Mouse (Mus musculus) fat pad, adult 2 months (tissue): ENCODE data around the gene Gtf2a1l.

Experiments
- DNase-seq: peaks from one replicate; pipeline ENCODE4 v3.0.0-alpha.2; 2011; ENCODE audit warnings: low read depth, low spot score; ENCODE audit errors: extremely low read depth

The Gtf2a1l gene

GRCm38 (mm10) chr17:88668452-88668851, at the start of gene Gtf2a1l:
Gtf2a1l (plus strand) TSS chr17:88668660.
- no peak for DNase-seq

- DNase-seq: no peak
Observed at GRCm38 (mm10) chr17:88620935-88621334, 47.5 kb upstream of the Gtf2a1l start.

DNA sequence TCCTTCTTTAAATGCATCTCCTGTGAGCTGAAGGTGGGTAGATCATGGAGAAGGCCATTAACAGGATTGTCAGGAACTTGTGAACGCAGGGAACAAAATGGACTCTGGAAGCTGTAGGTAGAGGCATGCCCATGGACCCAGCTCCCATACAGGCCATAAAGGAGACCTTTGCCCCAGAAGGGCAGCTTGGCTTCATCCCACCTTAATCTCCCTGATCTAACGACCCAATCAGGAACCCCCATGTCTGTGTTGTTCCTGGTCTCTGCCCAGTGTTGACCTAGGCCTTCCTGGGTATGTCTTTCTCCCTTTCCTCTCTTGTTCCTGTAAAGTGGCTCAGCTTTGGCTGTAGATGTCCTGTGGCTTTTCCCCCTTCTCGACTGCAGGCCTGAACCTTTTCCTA, 47.1 kb upstream of the Gtf2a1l start:
- DNase-seq: no peak

DNA sequence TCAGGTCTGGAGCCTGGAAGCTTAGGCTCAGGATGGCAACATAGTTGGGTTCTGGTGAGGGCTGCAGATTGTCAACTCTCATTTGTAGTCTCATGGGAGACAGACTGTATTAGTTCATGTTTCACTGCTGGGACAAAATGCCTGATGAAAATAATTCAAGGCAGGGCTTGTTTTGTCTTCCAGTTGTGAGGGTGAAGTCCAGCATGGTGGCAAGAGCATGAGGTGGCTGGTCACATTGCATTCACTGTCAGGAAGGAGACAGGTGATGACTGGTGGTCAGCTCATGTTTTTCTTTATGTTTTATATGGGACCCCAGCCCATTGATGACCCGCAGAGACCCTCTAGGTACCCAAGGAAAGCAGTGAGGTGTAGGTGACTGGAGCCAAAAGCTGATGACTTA, 45.7 kb upstream of the Gtf2a1l start:
- DNase-seq: no peak

DNA sequence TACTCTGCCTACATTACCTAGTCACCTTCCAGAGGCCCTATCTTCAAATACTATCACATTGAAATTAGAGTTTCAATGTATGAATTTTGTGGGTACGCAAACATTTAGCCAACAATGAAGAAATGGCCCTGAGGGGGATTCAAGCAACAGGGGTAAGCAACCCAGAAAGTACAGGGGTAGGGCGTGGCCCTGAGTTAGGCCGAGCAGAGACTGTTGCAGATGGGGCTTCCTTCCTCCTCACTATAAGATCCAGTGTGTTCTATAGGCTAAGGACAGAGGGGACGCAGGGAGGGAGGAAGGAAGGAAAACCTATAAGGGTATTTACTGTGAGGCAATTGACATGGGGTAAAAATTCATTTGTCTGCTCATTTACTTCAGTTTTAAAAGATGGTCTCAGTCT, 44.1 kb upstream of the Gtf2a1l start:
- no peak for DNase-seq

DNA sequence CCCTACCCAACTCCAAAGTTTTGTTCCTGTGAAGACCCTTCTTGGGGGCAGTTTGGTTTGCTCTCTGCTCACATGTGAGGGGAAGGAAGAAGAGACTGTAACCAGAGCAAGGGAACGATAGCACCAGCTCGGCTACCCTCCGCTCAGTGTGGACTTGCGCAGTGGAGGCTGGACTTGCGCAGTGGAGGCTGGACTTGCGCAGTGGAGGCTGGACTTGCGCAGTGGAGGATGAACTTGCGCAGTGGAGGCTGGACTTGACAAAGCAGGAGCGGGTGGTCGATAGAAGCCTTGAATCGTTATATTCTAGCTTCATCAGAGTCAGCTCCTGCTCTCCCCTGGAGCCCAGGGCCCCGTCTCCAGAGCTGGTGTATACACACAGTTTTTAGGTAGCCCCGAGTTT, 43.1 kb upstream of the Gtf2a1l start:
- no peak for DNase-seq

DNA sequence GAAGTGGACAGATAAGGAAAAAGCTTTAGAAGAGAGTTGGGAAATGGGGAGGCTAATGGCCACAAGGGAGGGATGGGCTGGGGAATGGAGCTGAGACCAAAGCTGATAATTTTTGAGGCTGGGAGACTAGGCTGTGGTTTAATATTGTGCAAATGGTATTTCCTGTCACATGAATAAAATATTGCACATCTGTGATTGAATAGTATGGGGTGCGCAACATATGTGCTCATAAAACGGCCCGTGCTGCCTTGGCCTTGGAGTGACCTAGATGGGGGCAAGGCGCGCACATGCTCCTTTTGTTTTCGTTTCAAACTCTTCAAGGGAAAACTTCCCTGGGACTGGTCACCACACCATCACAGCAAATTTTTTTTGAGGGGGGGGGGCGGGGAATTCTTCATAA, 42.5 kb upstream of the Gtf2a1l start:
- DNase-seq: no peak

- no peak for DNase-seq
Observed at GRCm38 (mm10) chr17:88626347-88626811, 42.1 kb upstream of the Gtf2a1l start.

- DNase-seq: no peak
Observed at GRCm38 (mm10) chr17:88627150-88627549, 41.3 kb upstream of the Gtf2a1l start.

DNA sequence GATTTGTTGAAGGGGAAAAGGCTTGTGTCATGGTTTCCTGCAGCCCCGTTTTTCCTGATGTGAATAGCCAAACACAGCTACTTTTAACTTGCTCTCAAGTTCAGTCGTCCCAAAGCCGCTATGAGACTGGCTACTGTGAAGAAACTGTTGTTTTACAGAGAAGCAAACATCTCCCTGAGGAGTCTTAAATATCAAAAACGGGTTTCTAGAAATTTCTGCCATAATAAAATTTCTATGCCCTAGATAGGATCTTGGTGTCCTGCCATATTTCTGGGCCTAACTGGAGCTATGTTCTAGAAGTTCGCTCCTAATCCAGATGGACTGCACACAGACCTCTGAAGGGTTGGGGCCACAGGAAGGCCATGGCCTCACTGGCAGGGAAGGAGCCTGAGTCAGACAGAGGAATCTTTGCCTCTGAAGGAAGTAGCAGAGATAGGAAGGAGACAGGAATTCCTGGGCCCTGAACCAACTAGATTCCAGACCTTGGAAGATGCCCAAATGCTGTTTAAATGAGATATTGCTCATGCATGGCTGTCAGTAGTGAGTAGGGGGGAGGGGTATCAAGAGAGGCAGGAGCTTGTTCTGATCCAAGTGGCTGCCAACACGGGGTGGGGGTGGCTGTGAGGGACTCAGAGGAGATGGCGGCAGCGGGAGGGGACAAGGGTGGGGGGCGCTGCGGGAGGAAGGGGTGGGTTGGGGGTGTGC, 39.6 kb upstream of the Gtf2a1l start:
- DNase-seq: no peak

- no peak for DNase-seq
Observed at GRCm38 (mm10) chr17:88629381-88629759, 39.1 kb upstream of the Gtf2a1l start.

GRCm38 (mm10) chr17:88629931-88630553, 38.4 kb upstream of the Gtf2a1l start:
- no peak for DNase-seq

DNA sequence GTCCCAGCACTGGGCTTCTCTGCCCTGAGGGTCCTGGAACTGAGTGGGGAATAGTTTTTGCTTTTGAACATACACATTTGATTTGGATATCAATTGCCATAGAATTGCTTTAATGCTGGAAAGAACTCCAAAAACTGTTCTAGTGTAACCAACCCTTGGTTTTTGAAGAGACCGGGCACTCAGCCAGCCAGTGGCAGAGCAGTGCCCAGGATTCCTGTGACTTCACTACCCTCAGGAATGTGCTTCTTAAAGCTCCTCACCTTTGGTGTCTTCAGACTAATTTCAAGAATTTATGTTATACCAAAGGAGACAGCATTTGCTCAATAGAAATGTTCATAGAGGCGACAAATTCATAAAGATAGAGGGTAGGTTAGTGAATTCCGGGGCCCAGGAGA, 37.9 kb upstream of the Gtf2a1l start:
- no peak for DNase-seq

GRCm38 (mm10) chr17:88632631-88633030, 35.8 kb upstream of the Gtf2a1l start:
- no peak for DNase-seq

- no peak for DNase-seq
Observed at GRCm38 (mm10) chr17:88636076-88636475, 32.4 kb upstream of the Gtf2a1l start.

GRCm38 (mm10) chr17:88636587-88636986, 31.9 kb upstream of the Gtf2a1l start:
- DNase-seq: no peak

- DNase-seq: no peak
Observed at GRCm38 (mm10) chr17:88641012-88641411, 27.4 kb upstream of the Gtf2a1l start.

DNA sequence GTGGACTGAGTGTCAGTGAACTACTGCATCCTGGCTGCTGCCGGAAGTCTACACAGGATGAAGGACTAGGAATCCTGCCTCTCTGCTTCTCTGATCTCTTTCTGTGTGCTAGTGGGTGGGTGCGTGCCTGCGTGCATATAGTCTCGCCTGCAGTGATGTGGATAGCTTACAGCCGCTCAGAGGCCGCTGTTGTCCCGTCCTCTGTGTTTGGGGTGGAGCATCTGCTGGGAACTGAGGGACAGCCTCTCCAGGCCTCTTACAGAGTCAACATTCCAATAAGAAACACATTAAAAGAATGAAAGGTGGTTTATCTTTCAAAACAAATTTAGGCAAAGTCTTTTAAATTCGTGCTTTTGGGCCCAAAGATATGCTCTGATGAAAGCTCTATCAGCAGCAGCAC, 26.6 kb upstream of the Gtf2a1l start:
- DNase-seq: no peak

DNA sequence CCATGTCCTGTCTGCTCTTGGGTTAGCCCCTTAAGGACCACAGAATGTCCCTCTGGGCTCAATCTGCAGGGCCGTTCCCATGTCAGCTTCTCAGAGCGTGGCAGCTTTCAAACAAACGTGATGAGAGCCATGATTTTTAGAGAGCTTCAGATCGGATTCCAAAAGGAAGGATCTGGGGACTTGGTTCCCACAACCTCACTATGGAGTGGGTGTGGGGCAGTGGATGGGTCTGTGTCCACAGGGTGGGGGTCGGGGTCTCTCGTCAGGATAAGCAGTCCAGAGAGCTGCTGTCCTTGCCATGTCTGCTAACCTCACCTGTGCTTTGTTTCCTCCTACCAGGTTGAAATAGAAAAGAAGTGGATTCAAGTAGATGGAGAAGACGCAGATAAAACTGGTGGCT, 23.6 kb upstream of the Gtf2a1l start:
- no peak for DNase-seq

- no peak for DNase-seq
Observed at GRCm38 (mm10) chr17:88645299-88645698, 23.2 kb upstream of the Gtf2a1l start.

- DNase-seq: no peak
Observed at GRCm38 (mm10) chr17:88647149-88647548, 21.3 kb upstream of the Gtf2a1l start.

DNA sequence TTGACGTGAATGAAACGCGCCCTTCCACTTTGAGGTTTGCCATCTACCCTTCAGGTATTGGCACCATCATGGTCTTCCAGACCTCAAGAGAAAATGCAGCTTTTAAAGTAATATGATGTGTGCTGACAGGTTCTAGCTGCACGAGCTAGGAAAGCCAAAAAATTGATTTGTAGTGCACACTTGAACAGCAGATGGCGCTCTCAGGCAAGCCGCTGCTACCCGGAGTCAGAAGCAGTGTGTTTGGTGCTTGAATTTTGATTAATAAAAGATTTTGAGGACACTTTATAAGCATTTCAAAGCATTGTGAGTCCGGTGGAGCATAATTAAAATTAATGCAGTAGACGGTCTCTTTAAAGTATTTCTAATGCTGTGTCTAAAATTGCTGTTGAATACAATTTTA, 16.4 kb upstream of the Gtf2a1l start:
- DNase-seq: no peak
